Mouse (Mus musculus) heart, postnatal 0 days (tissue): ENCODE results near the gene Knl1.

Source experiments
- CTCF ChIP-seq: IDR thresholded peaks from 2 replicates; pipeline ENCODE4 v1.5.1; 2016; ENCODE audit warnings: antibody characterized with exemption, control low read depth, low read depth
- EP300 ChIP-seq: IDR thresholded peaks from 2 replicates; pipeline ENCODE4 v1.6.1; 2016; ENCODE audit warnings: antibody characterized with exemption, low read depth

DNA sequence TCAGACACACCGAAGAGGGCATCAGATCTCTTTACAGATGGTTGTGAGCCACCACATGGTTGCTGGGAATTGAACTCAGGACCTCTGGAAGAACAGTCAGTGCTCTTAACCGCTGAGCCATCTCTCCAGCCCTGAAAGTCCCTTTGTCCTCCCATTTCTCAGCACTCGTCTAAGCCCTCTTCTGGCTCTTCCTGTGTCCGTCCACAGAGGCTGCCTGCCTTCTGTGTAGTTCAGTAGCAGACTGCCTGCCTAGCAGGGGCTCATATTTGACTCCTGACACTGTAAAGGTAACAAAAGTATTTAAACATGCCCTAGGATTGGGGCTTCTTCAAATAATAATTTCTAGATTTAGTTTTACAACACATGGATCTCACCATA is 21.7 kb upstream of the Knl1 start:
- no peak for TF ChIP-seq CTCF
- no peak for TF ChIP-seq EP300
